Mouse (Mus musculus): ENCODE measurements at regions not wholly inside any gene's neighbourhood (a gene's known extent, or its start where the extent isn't known, plus 50 kb on each side); places are given as distances from the start of the nearest gene placed in this dataset.

- no peak for DNase-seq
These were observed 190.6 kb upstream of the Adamts9 start for GRCm38 (mm10) chr6:93133940-93134339.

- no peak for DNase-seq
These were observed 187.8 kb upstream of the Adamts9 start for GRCm38 (mm10) chr6:93130946-93131685.

- no peak for DNase-seq
These were observed 176.2 kb upstream of the Adamts9 start for GRCm38 (mm10) chr6:93119482-93119881.

- DNase-seq, result no peak
These were observed 170.1 kb upstream of the Adamts9 start for GRCm38 (mm10) chr6:93113361-93113760.

GRCm38 (mm10) chr6:93094730-93095360, 151.6 kb upstream of the Adamts9 start:
- no peak for DNase-seq

GRCm38 (mm10) chr6:93093770-93094169, 150.5 kb upstream of the Adamts9 start:
- DNase-seq, result no peak

GRCm38 (mm10) chr6:93087329-93087728, 144.0 kb upstream of the Adamts9 start:
- DNase-seq, result no peak

- DNase-seq, result no peak
These were observed 141.0 kb upstream of the Adamts9 start for GRCm38 (mm10) chr6:93084286-93084685.

GRCm38 (mm10) chr6:93083716-93084115, 140.4 kb upstream of the Adamts9 start:
- no peak for DNase-seq

- DNase-seq, result no peak
These were observed 138.9 kb upstream of the Adamts9 start for GRCm38 (mm10) chr6:93082205-93082604.

- DNase-seq, result no peak
These were observed 133.4 kb upstream of the Adamts9 start for GRCm38 (mm10) chr6:93076681-93077080.

GRCm38 (mm10) chr6:93075867-93076266, 132.6 kb upstream of the Adamts9 start:
- DNase-seq, result peak; percentile 24

GRCm38 (mm10) chr6:93075011-93075410, 131.7 kb upstream of the Adamts9 start:
- no peak for DNase-seq

- no peak for DNase-seq
These were observed 127.6 kb upstream of the Adamts9 start for GRCm38 (mm10) chr6:93070916-93071315.

GRCm38 (mm10) chr6:93067808-93068207, 124.5 kb upstream of the Adamts9 start:
- no peak for DNase-seq

- no peak for DNase-seq
These were observed 123.5 kb upstream of the Adamts9 start for GRCm38 (mm10) chr6:93066553-93067376.

- peak; percentile 85 for DNase-seq
These were observed 122.7 kb upstream of the Adamts9 start for GRCm38 (mm10) chr6:93065917-93066552.

- DNase-seq, result no peak
These were observed 122.1 kb upstream of the Adamts9 start for GRCm38 (mm10) chr6:93065366-93065765.

GRCm38 (mm10) chr6:93064366-93064765, 121.1 kb upstream of the Adamts9 start:
- DNase-seq, result peak; percentile 25

GRCm38 (mm10) chr6:93061741-93062140, 118.4 kb upstream of the Adamts9 start:
- DNase-seq, result no peak

- no peak for DNase-seq
These were observed 102.2 kb upstream of the Adamts9 start for GRCm38 (mm10) chr6:93045524-93045923.

- DNase-seq, result peak; percentile 21
These were observed 97.7 kb upstream of the Adamts9 start for GRCm38 (mm10) chr6:93041041-93041440.
